Mouse (Mus musculus) retina, postnatal 1 day (tissue): ENCODE data around the gene Prmt8.

Experiments used
- DNase-seq: peaks from one replicate; pipeline ENCODE4 v3.0.0-alpha.2; 2012

Gene Prmt8

DNA sequence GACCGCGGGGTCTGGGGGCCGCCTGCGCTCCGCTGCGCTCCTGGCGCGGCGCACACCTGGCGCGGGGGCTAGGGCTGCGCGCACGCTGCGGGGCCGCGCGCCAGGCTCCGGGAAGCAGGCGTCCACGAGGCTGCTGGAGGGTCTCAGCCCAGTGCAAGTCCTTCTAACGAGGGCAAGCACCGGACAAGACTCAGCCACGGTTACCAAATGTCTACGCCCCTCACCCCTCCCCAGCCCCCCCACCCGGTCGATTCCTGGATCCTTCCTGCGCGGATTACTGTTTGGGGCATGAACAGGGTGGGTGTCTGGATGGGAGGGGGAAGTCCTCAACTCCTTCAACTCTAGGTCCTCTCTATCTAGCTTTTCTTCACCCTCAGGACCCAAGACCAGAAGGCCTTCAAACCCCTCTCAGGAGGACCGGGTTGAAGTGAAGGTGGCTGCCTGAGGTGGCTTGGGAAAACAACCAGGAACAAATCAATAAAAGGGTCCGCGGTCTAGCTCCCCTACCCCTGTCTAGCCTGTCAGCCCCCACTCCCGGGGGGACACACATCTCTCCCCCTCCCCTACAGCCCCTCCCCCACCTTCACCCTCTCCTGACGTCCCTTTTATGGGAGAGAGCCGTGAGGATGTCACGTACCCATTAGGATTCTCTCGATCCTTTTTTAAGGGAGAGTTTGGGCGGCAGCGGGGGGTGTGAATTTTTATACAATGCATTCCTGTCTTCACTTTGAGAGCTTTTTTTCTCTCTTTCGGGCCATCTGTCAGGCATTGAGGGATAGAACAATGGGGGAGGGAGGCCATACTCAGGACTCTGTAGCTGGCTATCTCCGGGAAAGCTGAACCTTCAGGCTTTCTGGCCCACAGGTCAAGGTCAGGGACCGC, at the start of gene Prmt8:
Gene Prmt8, minus strand, starts transcription at position 198 of the 882 bp plus-strand sequence.
- peak; percentile 51 for DNase-seq

DNA sequence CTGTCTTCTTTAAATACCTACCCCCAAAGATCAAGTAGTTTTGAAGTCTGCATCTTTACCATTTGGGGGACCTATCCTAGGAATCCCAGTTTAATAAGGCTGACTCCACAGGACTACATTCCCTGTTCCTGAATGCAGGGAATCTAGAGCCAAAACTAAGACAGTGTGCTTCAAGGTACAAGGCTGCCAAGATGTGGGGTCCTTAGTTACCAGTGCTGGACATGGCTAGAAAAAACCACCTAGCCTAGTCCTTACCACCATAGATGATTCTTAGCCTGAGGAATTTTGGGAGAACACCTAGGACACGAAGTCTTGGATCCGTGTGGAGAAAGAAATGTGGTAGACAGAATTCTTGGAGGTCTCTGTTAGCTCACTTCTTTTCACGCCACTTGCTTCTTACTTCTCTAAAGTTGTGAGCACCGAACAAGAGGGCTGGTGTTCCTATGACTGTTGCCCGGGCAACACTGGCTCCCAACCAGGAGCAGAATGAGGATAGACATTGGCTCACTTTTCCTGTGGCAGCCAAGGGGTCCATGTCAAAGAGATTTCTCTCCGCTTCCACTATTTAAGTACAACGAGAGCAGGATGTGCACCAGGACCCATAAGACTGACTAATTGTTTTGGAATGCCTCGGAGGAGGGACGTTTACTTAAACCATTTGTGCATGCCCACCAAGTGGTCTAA, 33.9 kb upstream of the Prmt8 start:
- DNase-seq = no peak

DNA sequence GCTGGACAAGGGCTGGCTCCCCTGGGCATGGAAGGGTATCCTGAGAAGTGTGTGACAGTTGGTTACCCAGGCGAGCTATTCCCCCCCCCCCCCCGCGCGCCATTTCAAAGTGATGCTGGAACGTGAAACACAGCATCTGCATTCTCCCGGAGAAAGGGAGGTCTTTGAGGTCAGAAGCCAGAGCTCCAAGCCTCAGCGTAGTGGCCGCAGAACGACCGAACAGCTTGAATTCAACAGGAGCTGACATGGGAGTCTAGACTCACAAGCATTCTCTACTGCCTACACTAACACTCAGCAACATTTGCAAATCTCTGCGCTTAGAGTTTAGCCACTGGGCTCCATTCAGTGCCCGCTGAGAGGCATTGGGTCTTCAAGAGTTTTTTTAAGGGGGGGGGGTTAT, 32.9 kb upstream of the Prmt8 start:
- no peak for DNase-seq

DNA sequence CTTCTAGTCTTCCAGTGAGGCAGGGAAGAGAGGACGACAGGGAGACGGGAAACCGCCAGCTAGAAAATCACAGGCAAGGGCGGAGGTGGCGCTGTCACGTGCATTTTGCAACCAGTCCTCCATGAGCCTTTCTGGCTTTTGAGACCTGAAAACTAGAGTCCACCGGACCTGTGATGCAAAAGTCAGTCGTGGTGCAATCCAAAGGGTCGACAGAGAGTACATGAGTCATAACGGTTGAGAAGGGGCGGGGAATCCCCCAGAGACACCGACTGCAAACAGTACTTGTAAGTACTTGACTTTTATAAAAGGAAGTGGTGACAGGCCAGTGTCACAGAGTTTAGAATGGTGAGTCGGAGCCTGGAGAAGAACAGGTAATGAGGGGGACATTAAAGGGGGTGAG, 20.8 kb upstream of the Prmt8 start:
- no peak for DNase-seq

DNA sequence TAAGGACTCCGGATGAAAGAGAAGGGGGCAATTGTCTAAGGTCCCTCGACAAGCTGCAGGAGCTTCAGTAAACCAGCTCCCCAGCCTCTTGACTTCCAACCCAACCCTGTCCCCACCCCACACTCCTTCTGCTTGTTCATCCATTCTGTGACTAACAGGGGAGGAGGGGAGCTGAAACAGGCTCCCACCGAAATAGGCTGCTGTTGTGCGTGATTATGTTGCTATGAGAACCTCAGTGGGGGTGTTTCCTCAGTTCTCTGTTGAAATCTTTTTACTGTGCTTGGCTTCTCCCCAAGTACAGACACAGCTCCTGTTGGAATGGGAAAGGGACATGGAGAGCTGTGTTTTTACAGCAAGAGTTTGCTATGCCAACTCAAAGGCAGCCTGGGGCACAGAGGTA, 1.5 kb upstream of the Prmt8 start:
- no peak for DNase-seq

DNA sequence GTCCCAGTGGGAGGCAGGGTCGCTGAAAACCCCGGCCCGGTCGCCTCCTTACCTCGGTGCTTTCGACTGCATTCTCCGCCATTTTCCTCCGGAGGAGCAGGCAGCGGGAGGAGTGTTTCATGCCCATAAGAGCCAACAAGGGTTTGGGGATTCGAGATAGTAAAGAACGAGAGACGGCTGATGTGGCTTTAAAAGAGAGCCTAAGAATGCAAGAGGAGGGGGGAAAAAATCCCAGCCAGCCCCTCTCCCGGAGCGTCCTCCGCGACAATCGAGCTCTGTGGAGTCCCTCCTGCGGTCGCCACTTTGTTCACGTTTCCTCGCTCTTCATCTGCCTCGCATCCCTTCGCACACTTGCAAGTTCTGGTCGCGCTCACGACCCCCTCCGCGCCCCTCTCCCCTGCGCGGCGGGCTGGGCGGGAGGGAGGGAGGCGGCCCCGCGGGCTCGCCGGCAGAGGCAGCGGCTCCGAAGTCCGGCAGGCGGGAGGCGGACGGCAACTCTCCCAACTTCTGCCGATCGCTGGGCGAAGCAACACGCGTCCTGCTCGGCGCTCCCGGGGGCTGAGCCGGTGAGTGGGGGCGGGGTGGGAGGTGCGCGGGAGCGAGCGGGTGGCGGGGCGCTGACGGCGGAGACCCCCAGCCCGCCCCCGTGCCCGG, 524 bp downstream of the Prmt8 start:
- DNase-seq = peak; percentile 55

DNA sequence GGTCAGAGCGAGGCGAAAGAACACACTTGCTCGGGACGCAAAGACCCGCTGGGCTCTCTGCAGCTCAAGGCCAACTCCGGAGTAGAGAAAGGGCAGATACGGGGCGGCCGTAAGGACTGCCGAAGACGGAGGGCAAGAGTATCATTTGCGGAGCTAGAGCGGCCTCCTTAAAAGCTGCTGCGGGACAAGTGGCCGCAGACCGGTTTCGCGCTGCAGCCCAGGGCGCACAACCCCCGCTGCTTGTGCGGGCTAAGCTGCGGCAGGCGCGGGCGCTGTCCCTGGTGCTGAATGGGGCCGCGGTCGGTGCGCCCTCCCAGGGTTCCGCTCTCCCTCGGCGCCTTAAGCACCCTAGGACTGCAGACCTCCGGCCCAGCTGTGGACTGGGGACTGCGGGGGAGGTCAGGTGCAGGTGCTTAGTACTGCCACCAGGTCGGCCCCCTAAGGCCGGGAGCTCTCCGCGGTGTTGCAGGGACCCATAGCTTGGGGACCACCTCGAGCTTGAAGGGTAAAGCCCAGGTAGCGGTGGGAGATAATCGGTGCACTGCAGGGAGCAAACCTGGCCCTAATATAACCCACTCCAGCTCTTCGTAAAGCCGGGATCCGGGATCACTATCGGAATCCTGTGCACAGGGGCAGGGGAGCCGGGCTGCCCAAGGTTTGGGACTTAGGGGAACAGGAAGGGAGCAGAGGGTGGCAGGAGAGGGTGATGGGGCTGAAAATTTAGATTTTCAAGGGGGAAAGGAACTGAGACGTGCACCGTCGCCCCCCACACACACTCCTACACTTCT, 1.4 kb downstream of the Prmt8 start:
- peak; percentile 80 for DNase-seq

DNA sequence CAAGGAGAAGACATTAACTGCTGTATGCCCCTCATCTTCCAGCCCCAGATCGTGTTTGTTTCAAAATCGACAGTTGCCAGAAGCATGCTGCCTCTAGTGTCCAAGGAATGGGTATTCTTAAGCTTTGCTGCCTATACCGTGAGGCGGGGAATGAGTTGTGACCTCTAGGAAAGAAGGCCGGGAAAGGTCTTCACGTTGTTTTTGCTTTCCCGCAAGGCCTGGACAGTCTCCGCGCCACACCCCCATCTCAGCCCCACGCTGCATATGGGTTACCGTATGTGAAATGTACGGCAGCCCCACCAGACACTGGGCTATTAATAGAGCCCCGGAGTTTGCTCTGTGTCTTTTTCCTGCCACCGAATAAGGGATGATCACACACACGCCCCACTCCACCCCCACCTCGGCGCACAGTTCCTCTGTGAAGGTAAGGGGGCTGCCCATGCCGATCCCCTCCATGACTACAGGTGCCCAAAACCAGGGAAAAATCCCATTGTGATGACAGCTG, 2.0 kb downstream of the Prmt8 start:
- DNase-seq = no peak

DNA sequence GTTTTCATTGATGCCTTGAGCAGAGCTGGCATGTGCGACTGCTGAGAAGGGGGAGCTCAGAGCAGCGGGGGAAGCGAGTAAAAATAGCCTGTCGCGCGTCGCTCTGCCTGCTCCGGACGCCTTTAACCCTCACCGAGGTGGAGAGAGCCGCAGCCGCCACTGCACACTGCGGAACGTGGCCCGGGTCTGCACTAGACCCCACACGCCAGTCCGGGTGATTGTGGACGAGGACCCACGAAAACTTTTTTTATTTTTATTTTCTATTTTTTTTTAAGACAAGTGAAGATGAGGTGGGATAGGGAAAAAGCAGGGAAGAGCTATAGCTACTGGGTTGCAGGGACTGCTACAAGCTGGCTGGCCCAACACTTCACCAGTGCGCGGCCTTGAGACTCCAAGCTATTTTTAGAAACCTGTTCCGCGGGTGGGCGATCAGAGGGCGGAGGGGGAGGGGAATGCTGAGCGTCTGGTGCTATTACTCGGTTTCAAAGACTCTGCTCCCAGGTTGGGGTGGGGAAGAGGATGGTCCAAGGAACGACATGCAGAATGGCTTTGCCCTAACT, 2.6 kb downstream of the Prmt8 start:
- peak; percentile 72 for DNase-seq

DNA sequence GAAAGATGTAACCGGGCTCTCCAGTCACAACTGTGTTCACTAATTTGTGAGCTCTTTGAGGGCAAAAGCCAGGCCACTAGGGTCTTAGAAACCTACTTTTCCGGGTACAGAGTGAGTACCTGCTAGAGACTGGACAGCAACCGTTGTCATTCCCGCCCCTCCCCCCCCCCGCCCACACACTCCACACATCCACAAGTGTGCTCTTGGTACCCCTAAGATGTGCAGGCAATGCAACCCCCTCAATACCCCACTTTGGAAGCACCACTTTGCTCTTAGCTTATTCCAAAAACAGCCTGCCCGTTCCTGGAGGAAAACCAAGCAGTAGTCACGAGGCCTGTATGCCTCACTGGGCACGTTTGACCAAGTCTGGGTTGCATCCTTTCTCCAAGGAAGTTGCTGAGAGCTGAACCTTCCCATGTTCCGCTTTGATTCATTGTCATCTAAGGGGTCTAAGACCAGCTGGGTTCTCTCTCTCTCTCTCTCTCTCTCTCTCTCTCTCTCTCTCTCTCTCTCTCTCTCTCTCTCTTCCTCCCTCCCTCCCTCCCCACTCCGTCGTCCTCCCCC, 3.1 kb downstream of the Prmt8 start:
- DNase-seq = peak; percentile 49

DNA sequence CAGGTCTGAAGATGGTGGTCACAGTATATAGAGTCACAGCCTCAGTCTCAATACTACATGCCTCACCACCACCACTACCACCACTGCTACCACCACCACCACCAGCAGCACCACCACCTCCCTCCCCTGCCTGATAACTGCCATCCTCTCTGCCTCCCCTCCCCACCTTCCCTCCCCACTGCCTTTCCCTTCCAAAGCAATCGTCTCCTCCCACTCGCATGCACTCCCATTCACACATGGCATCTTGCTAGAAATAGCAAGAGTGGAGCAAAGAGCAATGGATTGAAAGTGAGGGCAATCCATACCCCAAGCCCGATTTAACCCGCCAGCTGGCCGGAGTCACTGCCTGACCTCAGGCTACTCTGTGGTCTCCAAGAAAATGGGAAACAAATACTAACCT, 3.7 kb downstream of the Prmt8 start:
- no peak for DNase-seq

DNA sequence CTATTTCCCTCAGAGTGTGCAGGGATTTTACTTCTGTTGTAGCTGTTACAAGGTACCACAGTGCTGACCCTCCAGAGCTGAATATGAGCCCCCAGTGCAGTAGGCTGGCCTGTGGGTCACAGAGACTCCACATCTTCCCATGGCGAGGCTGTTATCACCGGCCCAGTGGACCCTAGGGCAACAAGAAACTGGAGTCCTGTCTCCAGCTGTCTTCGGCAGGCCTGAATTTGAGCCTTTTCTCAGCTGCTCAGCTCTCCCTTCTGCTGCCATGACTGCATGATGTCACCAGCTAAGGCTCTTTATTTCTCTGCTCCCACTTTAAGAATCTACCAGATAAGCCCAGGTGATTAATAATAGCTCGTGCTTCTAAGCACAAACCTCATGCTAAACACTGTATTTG, 11.0 kb downstream of the Prmt8 start:
- peak; percentile 39 for DNase-seq

DNA sequence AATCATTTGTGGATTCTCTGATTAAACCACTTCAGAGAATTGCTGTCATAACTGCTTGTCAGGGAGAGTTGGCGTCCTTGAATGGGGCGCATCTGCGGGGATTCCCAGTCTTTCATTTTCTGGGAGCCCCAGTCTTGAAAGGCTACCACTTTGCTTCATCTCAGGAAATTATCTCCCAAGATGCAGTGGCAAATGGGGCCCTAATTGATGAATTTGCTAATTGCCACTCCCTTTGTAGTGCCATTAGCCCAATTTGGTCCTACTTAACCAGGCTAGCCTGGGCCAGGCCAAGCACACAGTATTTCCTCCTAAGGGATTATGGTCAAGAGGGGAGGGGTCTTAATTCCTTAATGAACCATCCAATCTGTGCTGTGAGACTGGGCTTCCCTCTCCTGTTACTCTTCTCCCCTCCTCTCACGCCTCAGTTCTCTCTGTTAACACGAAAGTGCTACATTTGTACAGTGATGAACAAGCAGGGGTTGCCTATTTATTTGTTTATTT, 11.6 kb downstream of the Prmt8 start:
- peak; percentile 71 for DNase-seq

DNA sequence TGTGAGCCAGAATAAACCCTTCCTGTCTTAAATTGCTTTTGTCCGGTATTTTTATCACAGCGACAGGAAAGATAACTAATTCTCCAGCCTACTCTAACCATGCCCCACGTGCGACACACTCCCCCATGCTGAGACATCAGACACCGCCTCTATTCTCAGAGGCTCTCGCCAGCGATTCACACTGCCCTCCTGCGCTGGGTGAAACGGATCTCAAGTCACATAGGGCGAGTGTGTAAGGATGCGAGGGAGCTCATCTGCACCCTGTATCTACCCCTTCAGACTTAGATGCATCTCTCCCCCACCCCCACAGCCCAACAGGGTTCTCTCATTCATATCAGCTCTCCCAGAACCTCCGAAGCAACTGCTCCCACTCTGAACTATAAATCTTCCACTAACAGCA, 12.4 kb downstream of the Prmt8 start:
- no peak for DNase-seq

DNA sequence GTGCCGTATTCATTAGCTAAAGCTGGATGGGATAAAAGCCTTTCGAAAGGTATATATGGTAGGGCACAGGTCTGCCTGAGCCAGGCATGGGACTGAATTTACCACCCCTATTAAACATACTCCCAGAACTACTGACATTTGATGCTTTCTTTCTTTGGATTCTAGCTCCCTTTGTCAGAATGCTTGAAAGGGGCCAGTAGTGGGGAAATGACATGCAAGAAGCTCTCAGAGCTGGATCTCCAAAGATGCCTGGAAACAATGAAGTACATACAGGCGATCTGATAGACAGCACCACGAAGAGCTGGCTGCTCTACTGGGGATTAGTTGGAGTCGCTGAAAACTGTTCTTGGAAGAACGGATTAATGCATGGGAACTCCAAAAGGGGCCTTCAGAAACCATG, 16.0 kb downstream of the Prmt8 start:
- DNase-seq = no peak

DNA sequence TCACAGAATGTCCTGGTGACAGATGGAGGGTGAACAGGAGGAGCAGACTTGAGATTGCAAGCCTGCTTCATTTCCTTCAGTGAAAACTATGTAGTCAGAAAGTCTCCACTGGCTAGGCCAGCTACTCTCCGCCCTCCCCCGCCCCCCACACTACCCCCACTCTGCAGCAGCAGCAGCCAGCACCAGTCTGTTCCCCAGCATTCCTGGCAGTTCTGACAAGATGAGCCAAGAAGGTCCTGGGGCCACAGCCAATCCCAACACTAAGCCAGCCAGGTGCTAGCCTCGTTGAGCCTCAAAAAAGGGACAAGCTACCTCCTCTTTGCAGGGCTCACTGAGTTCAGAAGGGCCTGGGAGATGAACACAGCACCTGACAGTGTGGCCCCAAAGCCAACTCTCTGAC, 16.6 kb downstream of the Prmt8 start:
- no peak for DNase-seq

DNA sequence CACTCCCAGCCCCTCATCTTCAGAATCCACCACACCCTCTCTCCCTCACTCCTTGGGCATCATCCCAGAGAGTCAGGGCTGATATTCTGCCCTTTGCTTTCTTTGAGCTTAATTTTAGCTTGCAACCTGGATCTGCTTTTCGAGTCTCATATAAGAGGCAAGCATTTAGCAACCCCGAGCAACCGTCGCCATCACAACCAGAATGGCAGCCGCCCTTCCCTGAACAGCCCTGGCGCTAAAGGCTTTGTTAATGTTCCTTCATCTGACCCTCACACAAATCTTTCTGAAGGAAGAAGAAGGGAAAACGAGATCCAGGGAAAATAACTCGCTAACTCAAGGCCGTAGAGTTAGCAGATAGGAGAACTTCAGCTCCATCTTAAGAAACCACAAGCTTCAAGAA, 17.8 kb downstream of the Prmt8 start:
- no peak for DNase-seq

DNA sequence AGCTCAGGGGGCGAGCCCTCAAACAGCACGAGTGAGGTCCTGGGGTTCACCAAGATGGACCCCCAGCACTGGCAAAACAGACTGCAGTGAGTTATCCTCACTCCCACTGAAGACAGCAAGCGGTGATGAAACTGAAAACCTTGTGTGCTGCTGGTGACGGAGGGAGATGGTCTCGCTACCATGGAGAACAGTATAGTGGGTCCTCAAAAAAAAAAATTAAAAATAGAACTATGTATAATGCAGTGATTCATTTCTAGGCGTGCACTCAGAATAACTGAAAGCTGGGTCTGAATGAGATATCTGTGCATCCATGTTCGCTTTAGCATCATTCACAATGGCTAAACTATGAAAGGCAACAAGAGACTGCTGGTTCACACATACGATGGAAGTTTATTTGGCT, 20.5 kb downstream of the Prmt8 start:
- DNase-seq = no peak

DNA sequence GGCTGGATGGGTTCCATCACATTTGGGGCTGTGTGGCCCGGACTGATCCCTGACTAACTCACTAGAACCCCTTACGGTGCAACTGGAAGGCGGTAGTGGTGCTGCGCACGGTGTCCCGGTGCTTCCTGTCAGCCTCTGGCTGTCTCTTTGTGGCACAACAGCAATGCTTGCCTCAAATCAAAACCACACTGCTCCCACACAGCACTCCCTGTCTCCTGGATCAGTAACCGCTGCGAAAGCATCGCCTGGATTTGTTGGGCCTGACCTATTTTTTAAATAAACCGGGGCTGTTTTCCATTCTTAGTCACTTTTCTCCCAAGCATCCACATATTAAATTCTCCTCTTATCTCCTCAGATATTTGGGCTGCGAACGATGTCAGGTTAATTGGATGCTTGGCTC, 27.0 kb downstream of the Prmt8 start:
- DNase-seq = no peak

DNA sequence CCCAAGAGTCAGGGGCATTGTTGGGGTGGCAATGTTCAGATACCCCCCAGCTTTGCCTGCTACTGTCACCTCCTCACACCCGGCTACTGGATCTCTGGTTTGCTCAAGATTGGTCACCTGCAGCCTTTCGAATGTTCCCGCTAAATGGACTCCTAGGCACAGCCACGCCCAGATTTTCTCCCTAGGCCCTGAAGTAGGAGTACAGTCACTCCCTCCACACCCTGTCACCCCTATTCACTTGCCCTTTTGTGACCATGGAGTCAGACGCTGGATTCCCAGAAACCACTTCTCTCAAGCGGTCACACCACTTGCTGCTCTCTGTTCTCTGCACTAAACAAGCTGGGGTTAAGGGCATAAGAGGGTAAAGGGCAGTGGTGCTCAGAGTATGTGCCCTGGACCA, 28.1 kb downstream of the Prmt8 start:
- no peak for DNase-seq

DNA sequence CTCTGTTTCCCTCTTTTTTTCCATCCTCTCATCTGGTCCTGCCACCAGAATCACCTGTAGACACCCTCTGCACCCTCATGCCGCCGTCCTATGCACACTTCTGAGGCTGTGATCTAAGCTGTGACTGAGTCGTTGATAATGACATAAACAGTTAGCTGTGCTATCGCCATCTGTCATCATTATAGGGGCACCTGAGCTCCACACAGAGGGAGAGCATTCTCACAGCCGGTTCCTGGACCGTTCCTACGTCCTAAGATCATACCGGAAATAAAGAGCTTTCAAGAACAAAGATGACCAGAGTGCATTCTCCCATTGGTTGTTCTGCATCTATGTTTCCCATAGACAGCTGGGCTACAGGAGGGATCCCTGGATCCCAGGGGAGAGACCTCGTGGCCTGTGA, 28.6 kb downstream of the Prmt8 start:
- no peak for DNase-seq

DNA sequence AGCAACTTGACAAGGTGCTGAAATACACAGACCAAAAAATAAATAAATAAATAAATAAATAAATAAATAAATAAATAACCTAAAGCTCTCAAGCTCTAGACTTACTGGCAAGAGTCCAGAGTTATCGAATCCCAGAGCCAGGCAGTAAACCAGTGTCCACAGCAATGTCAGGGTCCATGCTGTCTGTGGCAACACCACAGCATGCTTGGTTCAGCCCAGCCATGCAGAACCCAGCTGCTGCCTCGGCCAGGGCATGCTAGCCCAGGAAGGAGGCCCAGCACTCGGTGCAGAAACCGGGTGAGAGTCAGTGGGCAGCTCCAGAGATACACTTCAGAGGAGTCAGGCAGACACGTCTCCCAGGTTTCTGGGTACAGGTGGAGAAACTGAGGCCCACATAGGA, 29.4 kb downstream of the Prmt8 start:
- no peak for DNase-seq
